Mouse (Mus musculus): ENCODE data around the gene Zfp12.
"Not testable (repeated sequence)": the region's sequence is repeated elsewhere in the genome, so short reads cannot be mapped to it uniquely, and the experiment has no call there.

Gene Zfp12

DNA sequence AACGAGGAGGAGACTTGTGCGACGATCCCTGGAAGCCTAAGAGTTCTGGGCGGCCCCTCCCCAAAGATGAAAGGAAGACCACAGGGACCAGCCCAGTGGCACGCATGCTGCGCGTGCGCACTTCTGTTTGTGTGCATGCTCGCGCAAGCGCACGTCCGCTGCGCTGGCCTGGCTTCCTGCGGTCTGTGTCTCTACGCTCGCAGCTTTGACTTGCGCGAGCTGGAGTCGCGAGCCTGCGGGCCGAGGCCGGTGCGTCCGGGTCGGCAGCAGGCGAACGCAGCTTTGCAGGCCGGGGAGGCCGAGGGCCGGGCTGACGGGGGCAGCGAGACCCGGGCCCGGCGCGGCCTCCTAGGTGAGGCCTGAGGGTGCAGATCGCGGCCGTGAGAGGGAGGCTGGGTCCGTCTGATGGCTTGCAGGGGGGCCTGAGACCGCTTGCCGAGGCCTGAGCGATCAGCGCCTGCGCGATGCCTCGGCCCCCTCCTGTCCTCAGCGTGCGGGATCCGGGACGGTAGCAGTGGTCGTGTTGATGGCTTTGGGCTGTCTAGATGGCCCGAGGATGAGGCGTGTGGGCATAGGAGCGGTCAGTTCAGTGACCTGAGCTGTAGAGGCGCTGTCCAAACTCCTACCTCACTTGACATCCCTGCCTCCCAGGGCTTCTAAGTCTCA is at the start of gene Zfp12:
Gene Zfp12, plus strand, starts transcription at position 136 of the 666 bp plus-strand sequence.
- DNase-seq: peak; percentile 98

GRCm38 (mm10) chr5:143188014-143188413 is 46.9 kb upstream of the Zfp12 start:
- DNase-seq: not testable (repeated sequence)

- no peak for DNase-seq
Observed at GRCm38 (mm10) chr5:143192806-143193205, 42.2 kb upstream of the Zfp12 start.

GRCm38 (mm10) chr5:143194747-143195146 is 40.2 kb upstream of the Zfp12 start:
- not testable (repeated sequence) for DNase-seq

DNA sequence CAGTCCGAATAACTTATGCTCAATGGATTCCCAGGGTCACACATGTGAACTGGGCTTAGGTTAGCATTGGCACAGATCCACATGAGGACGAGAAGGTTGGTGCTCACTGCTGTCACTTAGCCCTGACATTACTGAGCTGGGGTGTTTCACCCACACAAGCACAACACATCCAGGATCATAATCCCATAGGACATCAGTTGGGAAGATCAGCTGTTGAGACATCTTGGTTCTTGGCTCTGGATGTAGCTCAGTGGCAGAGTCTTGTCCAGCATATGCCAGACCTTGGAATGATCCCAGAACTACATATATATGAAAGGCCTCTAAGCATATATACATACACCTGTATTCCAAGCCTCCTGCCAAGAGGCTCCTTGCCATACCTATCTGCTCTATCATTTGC is 39.8 kb upstream of the Zfp12 start:
- no peak for DNase-seq

GRCm38 (mm10) chr5:143196506-143196905 is 38.5 kb upstream of the Zfp12 start:
- no peak for DNase-seq

DNA sequence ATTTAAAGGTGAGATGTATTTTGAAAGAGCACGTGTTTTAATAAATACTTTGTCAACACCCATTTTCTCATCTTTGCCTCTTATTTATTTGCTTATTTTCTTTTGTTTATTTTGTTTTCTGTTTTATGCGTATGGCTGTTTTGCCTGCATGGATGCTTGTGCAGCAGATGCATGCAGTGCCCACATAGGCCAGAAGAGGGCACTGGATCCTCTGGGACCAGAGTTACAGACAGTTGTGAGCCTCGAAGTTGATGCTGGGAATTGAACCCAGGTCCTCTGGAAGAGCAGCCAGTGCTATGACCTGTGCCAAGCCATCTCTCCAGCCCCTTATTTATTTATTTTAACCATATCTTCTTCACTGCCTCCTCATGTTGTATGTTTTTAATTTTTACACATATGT is 29.9 kb upstream of the Zfp12 start:
- DNase-seq: no peak

- DNase-seq: no peak
Observed at GRCm38 (mm10) chr5:143213832-143214231, 21.1 kb upstream of the Zfp12 start.

GRCm38 (mm10) chr5:143220996-143221395 is 14.0 kb upstream of the Zfp12 start:
- no peak for DNase-seq

GRCm38 (mm10) chr5:143222287-143222686 is 12.7 kb upstream of the Zfp12 start:
- no peak for DNase-seq

DNA sequence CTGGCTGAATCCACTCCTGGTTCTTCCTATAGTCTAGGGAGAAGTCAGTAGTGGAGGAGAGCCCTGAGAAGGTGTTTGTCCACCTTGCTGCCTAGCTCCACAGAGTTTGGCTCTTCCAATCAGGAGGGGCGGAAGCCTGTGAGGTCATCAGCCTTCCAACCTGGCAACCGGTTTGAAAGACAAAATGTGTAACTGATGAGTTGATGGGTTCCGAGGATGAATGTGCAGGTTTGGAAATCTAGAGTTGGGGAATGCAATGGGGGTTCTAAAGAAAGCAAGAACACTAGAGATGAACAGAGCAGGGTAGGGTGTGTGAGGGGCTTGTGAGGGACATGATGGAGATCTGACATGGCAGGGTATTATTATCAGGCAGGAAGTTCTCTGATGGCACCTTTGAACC is 8.2 kb upstream of the Zfp12 start, which contains the start of gene Spdye4a:
Gene Spdye4a, minus strand, starts transcription at position 101 of the 400 bp plus-strand sequence.
- DNase-seq: no peak

- DNase-seq: no peak
Observed at GRCm38 (mm10) chr5:143236036-143236435, 1.1 kb downstream of the Zfp12 start.

DNA sequence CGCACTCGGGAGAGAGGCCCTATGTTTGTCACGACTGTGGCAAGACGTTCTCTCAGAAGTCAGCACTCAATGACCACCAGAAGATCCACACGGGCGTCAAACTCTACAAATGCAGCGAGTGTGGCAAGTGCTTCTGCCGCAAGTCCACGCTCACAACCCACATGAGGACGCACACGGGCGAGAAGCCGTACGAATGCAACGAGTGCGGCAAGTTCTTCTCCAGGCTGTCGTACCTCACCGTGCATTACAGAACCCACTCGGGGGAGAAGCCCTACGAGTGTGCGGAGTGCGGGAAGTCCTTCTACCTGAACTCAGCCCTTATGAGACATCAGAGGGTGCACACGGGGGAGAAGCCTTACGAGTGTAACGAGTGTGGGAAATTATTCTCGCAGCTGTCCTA is 10.0 kb downstream of the Zfp12 start:
- no peak for DNase-seq

GRCm38 (mm10) chr5:143252039-143252438 is 17.1 kb downstream of the Zfp12 start:
- DNase-seq: no peak

DNA sequence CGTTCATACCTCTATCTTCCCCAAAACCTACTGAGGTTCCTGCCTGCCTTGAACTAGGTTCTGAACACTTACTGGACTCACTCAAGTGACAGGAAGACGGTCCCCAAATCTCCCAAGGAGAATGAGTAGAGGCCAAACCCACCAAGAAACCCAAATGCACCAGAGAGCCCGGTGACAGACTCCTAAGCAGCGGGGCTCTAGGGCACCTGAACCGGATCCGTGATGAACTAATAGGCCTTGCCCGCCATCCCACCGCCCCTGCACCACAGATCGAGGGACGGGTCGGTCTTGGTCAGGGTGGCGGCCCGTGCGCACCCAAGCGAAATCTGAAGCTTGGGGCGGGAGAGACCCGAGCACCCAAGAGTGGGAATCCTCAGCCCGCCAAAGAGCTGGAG is 17.8 kb downstream of the Zfp12 start:
- no peak for DNase-seq

- DNase-seq: no peak
Observed at GRCm38 (mm10) chr5:143253186-143253880, 18.4 kb downstream of the Zfp12 start.

- DNase-seq: no peak
Observed at GRCm38 (mm10) chr5:143253881-143254486, 19.0 kb downstream of the Zfp12 start.

- DNase-seq: no peak
Observed at GRCm38 (mm10) chr5:143254487-143255130, 19.6 kb downstream of the Zfp12 start.

- no peak for DNase-seq
Observed at GRCm38 (mm10) chr5:143255131-143255519, 20.2 kb downstream of the Zfp12 start.

DNA sequence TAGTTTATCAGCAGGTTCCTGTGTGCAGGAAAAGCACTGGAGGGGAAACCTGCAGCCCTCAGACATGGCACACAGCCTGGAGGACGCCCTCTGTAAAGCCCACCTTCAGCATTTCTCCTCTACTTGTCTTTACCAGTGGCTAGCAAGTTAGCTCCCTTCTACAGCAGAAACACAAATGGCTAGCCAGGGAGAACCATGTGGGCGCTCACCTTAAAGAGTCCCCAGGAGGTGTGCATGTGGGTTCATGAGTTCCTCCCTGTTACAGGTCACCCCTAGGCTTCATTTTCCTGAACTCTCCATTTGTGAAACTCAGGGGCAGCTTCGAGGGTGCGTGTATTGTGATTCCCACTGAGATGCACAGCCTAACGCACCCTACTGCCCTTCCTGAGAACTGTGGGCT is 20.8 kb downstream of the Zfp12 start:
- no peak for DNase-seq

DNA sequence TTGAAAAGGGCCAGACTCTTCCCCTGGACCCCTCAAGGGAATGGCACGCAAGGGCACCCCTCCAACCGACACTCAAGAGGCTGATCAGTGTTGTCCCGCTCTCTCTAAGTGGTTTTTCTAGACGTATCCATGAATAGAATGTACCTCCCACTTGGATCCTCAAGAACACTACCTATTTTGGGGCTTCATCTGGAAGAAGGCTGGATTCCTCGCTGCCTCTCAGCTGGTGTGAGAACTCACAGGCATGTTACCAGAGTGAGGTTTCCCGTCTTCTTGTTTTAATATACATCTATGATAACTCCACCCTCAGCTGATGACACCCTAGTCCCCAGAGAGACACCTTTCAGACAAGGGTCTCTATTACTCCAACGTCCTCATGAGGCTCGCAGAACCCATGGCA is 26.7 kb downstream of the Zfp12 start:
- DNase-seq: no peak

DNA sequence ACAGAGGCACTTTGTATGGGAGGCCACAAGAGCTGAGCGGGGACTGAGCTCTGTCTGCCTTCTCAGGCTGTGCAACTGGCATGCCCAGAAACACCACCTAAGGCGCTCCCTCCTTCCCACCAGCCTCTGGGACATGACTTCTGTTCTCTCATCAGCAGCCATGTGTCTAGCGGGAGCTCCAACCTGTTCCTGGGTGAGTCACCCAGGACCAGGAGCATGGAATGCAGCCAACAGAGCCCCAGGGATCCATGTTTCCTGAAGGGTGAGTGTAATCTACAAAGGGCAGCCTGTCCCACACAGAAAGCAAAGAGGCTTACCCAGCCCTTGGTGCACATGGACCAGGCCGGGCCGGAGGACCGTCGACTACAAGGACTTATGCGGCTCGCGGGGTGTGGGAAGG is 29.7 kb downstream of the Zfp12 start:
- DNase-seq: no peak

DNA sequence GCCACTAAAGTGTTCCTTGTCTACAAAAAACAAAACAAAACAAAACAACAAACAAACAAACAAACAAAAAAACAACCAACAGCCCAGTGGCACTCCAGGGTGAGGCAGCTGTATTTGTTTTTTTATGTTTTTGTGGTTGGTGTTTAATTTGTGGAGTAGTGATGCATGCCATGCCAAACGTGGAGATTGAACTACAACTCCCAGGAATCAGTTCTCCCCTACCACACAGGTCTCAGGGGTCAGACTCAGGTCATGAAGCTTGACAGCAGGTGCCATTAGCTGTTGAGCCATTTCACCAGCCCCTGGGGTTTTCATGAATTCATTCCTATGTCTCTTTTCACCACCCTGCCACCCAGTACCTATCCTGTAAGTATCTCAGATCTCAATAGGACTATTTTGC is 30.4 kb downstream of the Zfp12 start:
- no peak for DNase-seq

DNA sequence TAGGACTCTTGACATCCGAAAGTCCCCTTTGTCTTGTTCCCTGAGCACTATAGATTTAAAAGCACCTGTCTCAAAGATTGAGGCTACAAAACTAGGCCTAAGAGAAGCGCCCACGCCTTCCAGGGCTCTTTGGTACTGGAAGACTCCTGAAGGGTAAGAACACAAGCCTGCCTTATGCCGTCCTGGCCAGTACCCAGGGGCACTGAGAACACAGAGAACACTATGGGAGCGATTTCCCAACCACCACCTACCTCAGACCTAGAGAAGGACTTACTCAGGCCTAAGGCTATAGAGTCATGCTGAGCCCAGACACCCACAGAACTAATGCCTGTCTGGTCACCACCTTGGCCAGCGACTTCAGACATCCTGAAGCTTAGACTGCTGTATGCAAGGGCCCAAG is 31.8 kb downstream of the Zfp12 start:
- no peak for DNase-seq
